Mouse (Mus musculus) adrenal gland, adult 2 months (tissue): ENCODE measurements around the gene Rpl13a. TPM values are rescaled to one million over a fixed set of nuclear protein-coding genes. Genes with fewer than 3 reads are reported as not detected.
"Not testable (repeated sequence)": the region's sequence is repeated elsewhere in the genome, so short reads cannot be mapped to it uniquely, and the experiment has no call there.

Experiments
- DNase-seq: peaks from one replicate; pipeline ENCODE4 v3.0.0; 2021
- long read RNA-seq: library from polyadenylated mRNA; stranded (forward); transcript quantifications from one replicate; pipeline ENCODE4 v2.0.0, GENCODE M21; 2021
- polyA plus RNA-seq: library from polyadenylated mRNA; depleted of rRNA; stranded (reverse); fragments of >200 nt; gene quantifications from 2 replicates; pipeline ENCODE4 v1.2.3, GENCODE M21; 2012; rRNA removed
- total RNA-seq, 2 experiments: library from RNA; stranded (reverse); gene quantifications; 2 replicates each; pipeline ENCODE4 v1.2.3; 2021

Gene Rpl13a
- total RNA-seq = 1,000 to 10,000 TPM; 1,285 to 1,750 TPM
- polyA plus RNA-seq = 476 and 515 TPM in 2 replicates
- long read RNA-seq, transcript Rpl13a-203 (8 exons, 734 nt) = minor isoform, 15 of 525 reads
- long read RNA-seq, transcript Rpl13a-213 (4 exons, 464 nt) = minor isoform, 6 of 525 reads
- long read RNA-seq, transcript Rpl13a-201 (8 exons, 1,047 nt) = major isoform, 491 of 525 reads
- long read RNA-seq, partial matches to known transcripts = 0 of 525 reads
- long read RNA-seq, other reads (novel, unspliced or antisense) = 9 of 525 reads

- DNase-seq = peak; percentile 99
Observed at GRCm38 (mm10) chr7:45128624-45129246, at the start of gene Rpl13a. Gene Rpl13a, minus strand, starts transcription at chr7:45128761.

GRCm38 (mm10) chr7:45176356-45176755 is 47.8 kb upstream of the Rpl13a start:
- DNase-seq = no peak

- DNase-seq = no peak
Observed at GRCm38 (mm10) chr7:45175929-45176328, 47.4 kb upstream of the Rpl13a start.

- DNase-seq = no peak
Observed at GRCm38 (mm10) chr7:45175398-45175797, 46.8 kb upstream of the Rpl13a start.

GRCm38 (mm10) chr7:45174567-45175280 is 46.2 kb upstream of the Rpl13a start:
- no peak for DNase-seq

GRCm38 (mm10) chr7:45173772-45174171 is 45.2 kb upstream of the Rpl13a start:
- DNase-seq = not testable (repeated sequence)

- no peak for DNase-seq
Observed at GRCm38 (mm10) chr7:45172974-45173373, 44.4 kb upstream of the Rpl13a start.

GRCm38 (mm10) chr7:45169495-45169894 is 40.9 kb upstream of the Rpl13a start:
- DNase-seq = no peak

GRCm38 (mm10) chr7:45168656-45169055 is 40.1 kb upstream of the Rpl13a start:
- DNase-seq = no peak

GRCm38 (mm10) chr7:45167761-45168445 is 39.3 kb upstream of the Rpl13a start:
- DNase-seq = no peak

GRCm38 (mm10) chr7:45166950-45167401 is 38.4 kb upstream of the Rpl13a start:
- DNase-seq = no peak

- no peak for DNase-seq
Observed at GRCm38 (mm10) chr7:45165701-45166100, 37.1 kb upstream of the Rpl13a start.

- no peak for DNase-seq
Observed at GRCm38 (mm10) chr7:45164833-45165232, 36.3 kb upstream of the Rpl13a start.

GRCm38 (mm10) chr7:45163735-45164490 is 35.4 kb upstream of the Rpl13a start, which contains the start of gene Slc17a7:
Gene Slc17a7, plus strand, starts transcription at chr7:45163949.
- DNase-seq = no peak

GRCm38 (mm10) chr7:45162996-45163615 is 34.5 kb upstream of the Rpl13a start:
- no peak for DNase-seq

- no peak for DNase-seq
Observed at GRCm38 (mm10) chr7:45162551-45162950, 34.0 kb upstream of the Rpl13a start.

GRCm38 (mm10) chr7:45161612-45162473 is 33.3 kb upstream of the Rpl13a start:
- peak; percentile 90 for DNase-seq

- no peak for DNase-seq
Observed at GRCm38 (mm10) chr7:45160866-45161265, 32.3 kb upstream of the Rpl13a start.

GRCm38 (mm10) chr7:45160316-45160800 is 31.8 kb upstream of the Rpl13a start:
- no peak for DNase-seq

- DNase-seq = no peak
Observed at GRCm38 (mm10) chr7:45158991-45159390, 30.4 kb upstream of the Rpl13a start.
